Mouse (Mus musculus): ENCODE results near the gene Cops7a. TPM values are rescaled to one million over a fixed set of nuclear protein-coding genes. Genes with fewer than 3 reads are reported as not detected.

Gene Cops7a
- 100 to 1,000 TPM; 108 to 115 TPM for total RNA-seq (2021)
- long read RNA-seq, experiment 1, transcript Cops7a-202 (8 exons, 1,328 nt): major isoform, 8 of 214 reads
- long read RNA-seq, experiment 1, partial matches to known transcripts: 29 of 214 reads
- long read RNA-seq, experiment 1, other reads (novel, unspliced or antisense): 173 of 214 reads
- long read RNA-seq, experiment 2, transcript Cops7a-202 (8 exons, 1,328 nt): major isoform, 8 of 236 reads
- long read RNA-seq, experiment 2, transcript Cops7a-201 (8 exons, 1,817 nt): minor isoform, 6 of 236 reads
- long read RNA-seq, experiment 2, partial matches to known transcripts: 21 of 236 reads
- long read RNA-seq, experiment 2, other reads (novel, unspliced or antisense): 201 of 236 reads

DNA sequence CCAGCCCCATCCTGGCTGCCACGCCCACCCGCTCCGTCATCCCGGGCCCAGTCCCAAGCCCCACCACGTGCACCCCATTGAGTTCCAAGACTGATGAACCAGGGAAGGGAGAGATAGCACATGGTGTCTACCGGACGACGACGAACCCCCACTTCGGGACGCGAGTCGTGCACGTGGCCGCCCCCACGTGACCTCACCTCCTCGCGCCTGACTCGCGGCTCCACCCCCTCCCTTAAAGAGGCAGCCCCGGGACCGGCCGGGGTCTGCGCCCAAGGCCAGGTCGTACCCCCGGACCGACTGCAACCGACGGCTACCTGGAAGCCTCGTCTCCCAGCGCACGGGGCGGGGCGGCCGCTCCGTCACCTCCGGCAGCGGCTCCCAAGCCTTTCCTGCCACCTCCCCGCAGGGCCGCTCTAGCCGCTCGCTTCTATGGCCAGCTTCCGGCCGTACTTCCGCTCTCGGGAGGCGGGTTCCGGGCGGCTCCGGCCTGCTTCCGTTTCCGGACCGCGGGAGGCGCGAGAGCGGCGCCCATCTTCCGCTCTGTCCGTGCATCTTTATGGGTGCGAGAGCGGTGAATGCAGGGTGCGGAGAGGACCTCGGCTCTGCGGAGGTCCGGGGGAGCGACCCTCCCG lies at the start of gene Cops7a:
Gene Cops7a (minus strand): TSS at position 451 of the 632 bp plus-strand sequence.
- intact Hi-C loops (cut with DNase I): loop anchor here (1.0 to 10.0 kb wide), 6 partner anchors 35 to 136 kb away; partner anchors contain the start of genes Cdca3, Ing4, P3h3 and Usp5
- DNase-seq: peak; percentile 98
- Histone ChIP-seq H3K4me3 (peak within 1 kb of the TSS; percentile 92), H3K27ac (peak within 1 kb of the TSS; percentile 94)
- no peak; the same call in 1 of the 2 replicates for TF ChIP-seq CTCF (IDR thresholded peaks at IDR 0.05)

DNA sequence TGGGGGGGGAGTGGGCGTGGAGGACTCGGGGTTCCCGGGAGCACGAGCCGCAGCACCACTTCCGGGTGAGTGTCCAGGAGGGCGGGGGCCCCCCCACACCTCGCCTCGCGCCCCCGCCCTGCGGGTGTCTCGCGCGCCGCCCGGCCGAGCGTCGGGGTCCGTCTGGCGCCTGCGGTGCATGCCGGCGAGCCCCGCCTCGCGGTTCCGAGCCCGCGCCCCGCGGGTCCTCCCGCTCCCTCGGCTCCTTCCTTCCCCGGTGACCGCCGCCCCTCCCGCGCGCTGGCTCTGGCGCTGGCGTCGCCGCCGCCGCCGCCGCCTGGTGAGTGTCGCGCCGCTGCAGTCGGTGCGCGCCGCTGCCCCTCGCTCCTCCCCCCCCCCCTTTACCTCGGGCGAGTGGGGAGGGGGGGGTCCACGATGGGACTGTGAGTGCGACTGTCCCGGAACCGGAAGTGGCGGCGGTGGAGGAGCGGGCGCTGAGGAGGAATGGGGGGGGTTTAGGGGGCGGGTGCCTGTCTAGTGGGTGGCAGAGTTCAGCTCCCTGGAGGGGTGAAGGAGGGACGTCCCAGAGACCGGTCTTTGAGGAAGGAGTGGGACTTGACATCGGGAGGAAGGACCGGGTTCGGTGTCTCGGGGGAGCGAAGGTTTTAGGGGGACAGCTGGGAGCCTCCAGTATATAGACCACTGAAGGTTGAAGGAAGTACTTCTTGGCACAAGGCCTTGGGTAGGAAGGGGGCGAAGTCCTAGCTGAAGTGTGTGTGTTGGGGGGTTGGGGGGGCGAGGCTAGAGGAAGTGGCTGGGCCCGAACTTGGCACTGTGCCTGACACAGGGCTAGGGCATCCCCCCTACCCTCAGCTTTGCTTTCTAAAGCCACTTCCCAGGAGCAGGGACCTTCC lies 44.1 kb upstream of the Cops7a start:
- intact Hi-C loops (cut with DNase I): loop anchor here (1.0 to 5.0 kb wide), 4 partner anchors 44 to 297 kb away; partner anchors contain the start of genes Cops7a, Emg1 and Phb2
- TF ChIP-seq CTCF (IDR thresholded peaks at IDR 0.05): no peak
- peak; percentile 93 for DNase-seq
- peak overlapping the region; percentile 97 for H3K27ac ChIP-seq
- peak overlapping the region; percentile 95 for H3K4me3 ChIP-seq

- Histone ChIP-seq H3K4me3 (peak within 1 kb of the TSS; percentile 95), H3K27ac (peak within 1 kb of the TSS; percentile 97)
- DNase-seq: no peak
- intact Hi-C loops (cut with DNase I): loop anchor here (1.0 to 5.0 kb wide), 4 partner anchors 44 to 297 kb away; partner anchors contain the start of genes Cops7a, Emg1 and Phb2
- no peak for TF ChIP-seq CTCF (IDR thresholded peaks at IDR 0.05)
Measured at GRCm38 (mm10) chr6:125009129-125009180, 43.6 kb upstream of the Cops7a start, which contains the start of gene Zfp384. Gene Zfp384 (plus strand): TSS chr6:125009145.

GRCm38 (mm10) chr6:125008586-125009128 lies 43.3 kb upstream of the Cops7a start:
- peak overlapping the region; percentile 97 for H3K27ac ChIP-seq
- no peak for TF ChIP-seq CTCF (IDR thresholded peaks at IDR 0.05)
- DNase-seq: peak; percentile 98
- intact Hi-C loops (cut with DNase I): loop anchor here (1.0 to 5.0 kb wide), 5 partner anchors 31 to 296 kb away; partner anchors contain the start of genes Cops7a, Emg1, Ing4 and Phb2
- H3K4me3 ChIP-seq: peak overlapping the region; percentile 95

- no peak for TF ChIP-seq CTCF (IDR thresholded peaks at IDR 0.05)
- peak overlapping the region; percentile 95 for H3K4me3 ChIP-seq
- DNase-seq: no peak
- intact Hi-C loops (cut with DNase I): loop anchor here (1.0 to 5.0 kb wide), 3 partner anchors 31 to 296 kb away; partner anchors contain the start of genes Emg1, Ing4 and Phb2
- H3K27ac ChIP-seq: peak overlapping the region; percentile 97
Measured at GRCm38 (mm10) chr6:125008060-125008459, 42.7 kb upstream of the Cops7a start.

- Histone ChIP-seq H3K4me3 (no peak overlapping the region), H3K27ac (no peak overlapping the region)
- no peak for DNase-seq
- TF ChIP-seq CTCF (IDR thresholded peaks at IDR 0.05): no peak
- intact Hi-C loops (cut with DNase I): loop anchor here (5.0 kb wide), 2 partner anchors 88 to 293 kb away; partner anchors contain the start of genes Emg1 and Phb2
Measured at GRCm38 (mm10) chr6:125005086-125005485, 39.7 kb upstream of the Cops7a start.

- TF ChIP-seq CTCF (IDR thresholded peaks at IDR 0.05): no peak
- Histone ChIP-seq H3K27ac (no peak overlapping the region), H3K4me3 (no peak overlapping the region)
- intact Hi-C loops (cut with DNase I): no loop called here
- DNase-seq: no peak
Measured at GRCm38 (mm10) chr6:125003706-125004105, 38.4 kb upstream of the Cops7a start.

DNA sequence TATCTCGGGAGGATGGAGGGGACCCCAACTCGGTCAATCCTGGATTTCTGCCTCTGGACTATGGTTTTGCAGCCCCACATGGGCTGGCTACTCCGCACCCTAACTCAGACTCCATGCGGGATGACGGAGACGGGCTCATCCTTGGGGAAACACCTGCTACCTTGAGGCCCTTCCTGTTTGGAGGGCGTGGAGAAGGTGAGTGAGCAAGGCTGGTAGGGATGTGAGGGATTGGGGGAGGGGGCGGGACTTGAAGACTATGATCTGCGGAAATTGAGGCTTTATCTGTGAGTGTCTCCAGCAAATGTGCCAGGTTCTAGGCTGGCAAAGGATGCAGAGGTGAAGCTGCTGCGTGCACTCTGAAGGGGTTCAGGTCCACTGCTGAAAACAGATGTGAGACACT lies 34.2 kb upstream of the Cops7a start:
- intact Hi-C loops (cut with DNase I): no loop called here
- TF ChIP-seq CTCF (IDR thresholded peaks at IDR 0.05): no peak
- DNase-seq: no peak
- no peak overlapping the region for H3K4me3 ChIP-seq
- no peak overlapping the region for H3K27ac ChIP-seq

DNA sequence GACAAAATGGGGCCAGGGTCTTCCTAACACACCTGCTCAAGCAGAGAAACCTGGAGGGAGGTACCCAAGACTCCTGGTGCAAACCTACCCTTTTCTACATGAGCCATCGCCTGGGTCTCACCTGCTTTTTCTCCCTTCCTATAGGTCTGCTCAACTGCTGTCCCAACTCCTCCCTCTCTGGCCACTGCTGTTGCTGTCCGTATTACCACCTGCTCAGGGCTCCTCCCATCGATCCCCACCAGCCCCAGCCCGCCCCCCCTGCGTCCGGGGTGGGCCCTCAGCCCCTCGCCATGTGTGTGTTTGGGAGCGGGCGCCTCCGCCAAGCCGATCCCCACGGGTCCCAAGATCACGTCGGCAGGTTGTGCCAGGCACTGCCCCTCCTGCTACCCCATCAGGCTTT lies 33.8 kb upstream of the Cops7a start:
- no peak overlapping the region for H3K27ac ChIP-seq
- no peak for TF ChIP-seq CTCF (IDR thresholded peaks at IDR 0.05)
- intact Hi-C loops (cut with DNase I): no loop called here
- H3K4me3 ChIP-seq: no peak overlapping the region
- no peak for DNase-seq

DNA sequence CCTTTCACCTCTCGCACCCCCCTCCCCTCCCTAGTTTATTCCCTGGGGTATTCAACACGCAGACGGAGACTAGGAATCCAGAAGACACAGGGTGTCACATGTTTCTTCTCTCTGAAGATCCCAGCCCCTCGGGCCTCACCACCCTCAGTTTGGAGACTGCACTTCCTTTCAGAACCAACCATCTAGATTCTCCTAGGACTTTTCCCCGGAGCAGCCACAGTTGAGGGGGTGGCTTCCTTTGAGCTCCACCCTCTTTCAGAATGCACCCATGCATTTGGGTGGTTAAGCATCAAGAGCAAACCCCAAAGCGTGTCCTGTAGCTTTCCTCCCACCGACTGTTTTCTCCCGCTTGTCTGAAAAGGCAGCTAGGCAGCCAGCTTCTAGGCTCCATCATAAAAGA lies 32.7 kb upstream of the Cops7a start:
- DNase-seq: no peak
- Histone ChIP-seq H3K27ac (no peak overlapping the region), H3K4me3 (peak overlapping the region; percentile 76)
- no peak for TF ChIP-seq CTCF (IDR thresholded peaks at IDR 0.05)
- intact Hi-C loops (cut with DNase I): no loop called here

DNA sequence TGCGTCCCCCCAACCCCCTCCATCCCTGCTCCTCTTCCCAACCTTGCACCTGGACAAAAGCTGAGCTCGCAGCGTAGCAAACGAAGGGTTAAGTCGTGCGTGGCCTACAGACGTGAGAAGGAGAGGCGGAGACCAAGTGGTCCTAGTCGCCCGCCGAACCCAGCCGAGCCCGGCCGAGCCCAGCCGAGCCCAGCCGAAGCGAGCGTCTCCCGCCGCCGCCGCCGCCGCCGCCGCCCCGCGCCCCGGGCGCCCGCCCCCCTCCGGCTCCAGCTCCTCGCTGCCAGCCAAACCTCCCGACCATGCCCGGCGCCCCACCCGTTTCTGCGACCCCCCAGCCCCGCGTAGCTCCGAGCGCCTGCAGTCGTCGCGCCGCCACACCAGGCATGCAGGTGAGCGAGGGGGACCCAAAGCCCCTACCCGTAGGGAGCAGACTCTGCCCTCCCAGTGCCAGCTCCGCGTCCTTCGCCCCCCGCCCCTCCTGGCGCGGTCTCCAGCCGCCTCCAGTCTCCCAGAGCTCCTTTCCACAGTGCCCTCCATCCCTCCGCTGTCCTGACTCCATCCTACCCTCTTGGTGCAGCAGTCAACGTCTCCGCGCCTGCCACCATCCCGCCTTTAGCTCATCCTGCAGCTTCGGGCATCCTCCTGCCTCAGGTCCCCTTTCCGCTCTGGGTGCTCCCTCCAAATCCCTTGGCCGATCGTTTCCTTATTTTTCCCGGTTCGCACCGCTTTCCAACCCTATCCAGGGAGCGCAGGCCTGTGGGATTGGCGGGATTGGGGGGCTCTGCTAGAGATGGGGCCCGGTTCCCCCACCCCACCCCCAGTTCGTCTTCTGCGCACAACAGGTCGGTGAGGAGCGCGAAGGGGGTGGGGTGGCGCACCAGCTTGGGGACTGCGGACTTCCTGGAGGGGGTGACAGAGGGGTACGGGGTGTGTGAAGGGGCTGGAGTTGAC lies 31.5 kb upstream of the Cops7a start, which contains the start of gene Pianp:
Gene Pianp (plus strand): TSS at position 144 of the 951 bp plus-strand sequence.
- DNase-seq: peak; percentile 80
- intact Hi-C loops (cut with DNase I): no loop called here
- no peak within 1 kb of the TSS for H3K27ac ChIP-seq
- TF ChIP-seq CTCF (IDR thresholded peaks at IDR 0.05): no peak
- peak within 1 kb of the TSS; percentile 76 for H3K4me3 ChIP-seq
